Mouse (Mus musculus): ENCODE data around the gene Bcat2.
A peak's percentile ranks its signal among the peaks of the same experiment; 100 is the strongest.

Gene Bcat2

DNA sequence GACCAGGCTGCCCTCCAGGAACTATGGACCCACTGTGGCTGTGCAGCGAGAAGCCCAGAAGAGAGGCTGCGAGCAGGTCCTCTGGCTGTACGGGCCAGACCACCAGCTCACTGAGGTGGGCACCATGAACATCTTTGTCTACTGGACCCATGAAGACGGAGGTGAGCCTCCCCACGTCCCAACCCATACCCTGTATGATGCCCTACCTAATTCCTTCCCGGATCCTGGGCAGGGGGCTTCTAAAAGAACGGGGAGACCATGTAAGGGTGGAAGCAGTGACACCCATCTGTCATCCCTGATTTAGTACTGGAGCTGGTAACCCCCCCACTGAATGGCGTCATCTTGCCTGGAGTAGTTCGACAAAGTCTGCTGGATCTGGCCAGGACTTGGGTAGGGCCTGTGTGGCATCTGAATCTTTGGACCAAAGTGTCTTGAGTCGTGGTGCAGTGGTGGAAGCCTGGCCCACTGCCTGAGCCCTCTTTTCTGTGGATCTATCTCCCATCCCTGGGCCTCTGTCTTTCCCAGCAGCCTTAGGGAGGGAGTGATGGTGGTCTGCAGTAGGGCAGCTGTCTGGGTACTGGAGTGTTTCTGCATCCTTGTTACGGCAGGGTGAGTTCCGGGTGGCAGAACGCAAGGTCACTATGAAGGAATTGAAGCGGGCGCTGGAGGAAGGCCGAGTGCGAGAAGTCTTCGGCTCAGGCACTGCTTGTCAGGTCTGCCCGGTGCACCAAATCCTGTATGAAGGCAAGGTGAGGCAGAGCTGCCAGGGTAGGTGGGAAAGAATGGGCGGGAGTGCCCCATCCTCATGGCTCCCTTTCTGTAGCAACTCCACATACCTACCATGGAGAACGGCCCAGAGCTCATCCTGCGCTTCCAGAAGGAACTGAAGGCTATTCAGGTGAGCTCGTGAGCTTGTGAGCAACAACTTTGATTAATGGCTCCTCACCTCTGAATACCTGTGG is 18.0 kb downstream of the Bcat2 start:
- DNase-seq = peak; percentile 55

DNA sequence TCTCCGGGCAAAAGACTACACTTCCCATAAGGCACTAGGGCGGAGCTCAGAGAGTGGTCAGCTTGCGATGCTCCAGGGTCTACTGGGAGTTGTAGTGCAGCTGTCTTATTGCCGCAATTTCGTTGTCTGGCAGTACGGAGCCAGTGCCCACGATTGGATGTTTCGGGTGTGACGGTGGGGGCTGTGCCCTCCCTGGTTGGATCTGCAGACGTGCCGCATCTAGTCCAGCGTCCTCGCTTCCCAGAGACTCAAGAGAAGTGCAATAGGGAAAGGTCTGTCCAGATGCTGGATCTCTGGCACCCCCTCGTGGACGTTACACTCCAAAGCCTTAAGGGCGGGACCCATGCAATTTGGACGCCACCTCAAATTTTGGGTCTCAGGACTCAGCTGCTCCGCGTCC is 19.2 kb downstream of the Bcat2 start:
- peak; percentile 98 for DNase-seq

DNA sequence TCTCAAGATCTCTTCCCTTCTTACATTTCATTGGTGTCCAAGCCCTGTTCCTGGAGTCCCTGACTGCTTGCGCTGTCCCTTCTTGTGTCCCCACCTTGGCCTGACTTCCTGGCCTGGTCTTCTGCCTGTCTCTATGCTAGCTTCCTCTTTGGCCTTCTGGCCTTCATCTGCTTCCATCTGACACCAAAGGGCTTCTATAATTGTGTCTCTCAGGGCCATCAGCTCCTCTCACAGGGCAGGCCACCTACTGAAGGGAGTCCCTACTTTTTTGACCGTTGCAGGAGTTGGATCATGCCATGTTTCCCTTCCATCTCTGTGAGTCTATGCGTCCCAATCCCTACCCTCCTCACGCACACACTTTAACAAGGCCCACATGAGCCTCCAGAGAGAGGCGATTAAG is 19.9 kb downstream of the Bcat2 start:
- peak; percentile 29 for DNase-seq

DNA sequence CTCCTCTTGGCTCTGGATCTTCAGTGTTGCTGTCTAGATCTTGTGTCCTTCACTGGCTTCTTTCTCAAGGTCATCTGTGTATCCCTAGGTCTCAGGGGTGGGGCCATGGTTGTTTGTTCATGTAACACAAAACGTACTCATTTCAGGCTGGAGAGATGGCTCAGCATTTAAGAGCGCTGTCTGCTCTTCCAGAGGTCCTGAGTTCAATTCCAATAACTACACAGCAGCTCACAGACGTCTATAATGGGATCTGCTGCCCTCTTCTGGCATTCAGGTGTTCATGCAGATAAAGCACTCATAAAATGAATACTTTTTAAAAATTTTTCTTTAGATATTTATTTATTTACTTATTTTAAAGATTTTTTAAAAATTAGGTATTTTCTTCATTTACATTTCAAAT is 20.9 kb downstream of the Bcat2 start:
- DNase-seq = no peak

DNA sequence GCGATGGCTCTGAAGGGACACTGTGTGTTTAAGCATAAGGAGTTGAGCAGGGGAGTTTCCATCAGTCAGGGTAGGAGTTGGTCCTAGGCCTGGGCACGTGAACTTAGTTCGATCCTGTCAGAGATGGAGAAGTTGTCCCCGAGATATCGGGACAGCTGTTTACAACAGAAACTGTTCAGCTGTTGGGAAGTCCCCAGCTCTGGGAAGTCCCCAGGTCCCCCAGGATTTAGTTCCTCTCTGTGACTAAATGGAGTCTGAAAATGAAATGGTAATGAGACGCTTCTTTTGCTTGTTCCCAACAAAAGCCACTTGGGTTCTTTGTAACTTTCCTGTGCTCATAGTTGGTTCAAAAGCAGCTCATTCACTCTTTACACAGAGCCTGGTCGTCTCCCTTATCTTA is 21.9 kb downstream of the Bcat2 start:
- no peak for DNase-seq

DNA sequence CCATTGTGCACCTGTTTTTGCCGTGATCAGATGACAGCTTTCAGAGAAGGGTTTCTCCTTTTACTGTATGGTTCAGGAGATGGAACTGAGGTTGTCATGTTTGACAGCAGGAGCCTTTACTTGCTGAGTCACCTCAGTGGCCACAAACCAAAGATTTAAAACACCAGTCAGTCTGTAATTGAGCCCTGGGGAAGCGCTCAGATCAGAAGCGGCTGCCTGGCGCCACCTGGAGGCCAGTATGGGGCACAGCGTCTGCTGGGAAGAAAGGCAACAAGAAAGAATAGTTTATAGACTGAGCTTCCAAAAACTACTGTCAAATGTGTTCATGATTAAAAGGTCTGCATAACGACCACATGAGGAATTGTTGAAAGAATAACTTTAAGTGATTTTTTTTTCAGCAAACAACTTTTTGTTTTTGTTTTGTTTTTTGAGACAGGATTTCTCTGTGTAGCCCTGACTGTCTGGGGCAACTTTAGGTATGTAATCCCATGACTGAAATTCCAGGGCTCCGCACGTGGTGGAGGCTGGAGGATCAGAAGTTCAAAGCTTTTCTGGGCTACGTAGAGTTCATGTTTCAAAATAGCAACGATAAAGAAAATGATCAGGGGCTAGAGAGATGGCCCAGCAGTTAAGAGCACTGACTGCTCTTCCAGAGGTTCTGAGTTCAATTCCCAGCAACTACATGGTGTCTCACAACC is 23.3 kb downstream of the Bcat2 start:
- peak; percentile 59 for DNase-seq

DNA sequence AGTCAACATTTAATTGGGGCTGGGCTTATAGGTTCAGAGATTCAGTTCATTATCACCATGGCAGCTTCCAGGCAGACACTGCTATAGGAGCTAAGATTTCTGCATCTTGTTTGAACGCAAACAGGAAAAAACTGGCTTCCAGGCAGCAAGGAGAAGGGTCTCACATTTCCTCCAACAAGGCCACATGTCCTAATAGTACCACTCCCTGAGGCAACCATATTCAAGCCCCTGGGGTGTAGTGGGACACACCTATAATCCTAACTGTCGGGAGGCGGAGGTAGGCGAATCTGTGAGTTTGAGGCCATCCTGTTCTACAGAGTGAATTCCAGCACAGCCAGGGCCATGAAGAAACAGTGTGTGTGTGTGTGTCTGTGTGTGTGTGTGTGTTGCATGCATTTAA is 25.2 kb downstream of the Bcat2 start:
- DNase-seq = no peak

DNA sequence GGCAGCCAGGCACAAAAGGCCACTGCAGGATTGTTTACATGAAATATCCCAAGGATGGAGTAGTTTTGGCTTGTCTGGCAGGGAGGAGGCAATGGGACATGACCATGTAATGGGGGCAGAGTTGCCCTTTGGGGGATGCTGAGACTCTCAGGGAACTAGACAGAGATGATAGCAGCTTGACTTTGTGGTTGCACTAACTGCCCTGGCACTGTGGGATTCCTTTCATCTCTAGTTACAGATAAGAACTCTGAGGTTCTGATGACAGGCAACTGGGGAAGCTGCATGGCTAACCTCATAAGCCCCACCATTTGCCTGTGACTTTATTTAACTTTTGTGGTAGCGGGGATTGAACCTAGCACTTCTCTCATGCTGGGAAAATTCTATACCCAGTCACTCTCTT is 26.2 kb downstream of the Bcat2 start:
- no peak for DNase-seq

DNA sequence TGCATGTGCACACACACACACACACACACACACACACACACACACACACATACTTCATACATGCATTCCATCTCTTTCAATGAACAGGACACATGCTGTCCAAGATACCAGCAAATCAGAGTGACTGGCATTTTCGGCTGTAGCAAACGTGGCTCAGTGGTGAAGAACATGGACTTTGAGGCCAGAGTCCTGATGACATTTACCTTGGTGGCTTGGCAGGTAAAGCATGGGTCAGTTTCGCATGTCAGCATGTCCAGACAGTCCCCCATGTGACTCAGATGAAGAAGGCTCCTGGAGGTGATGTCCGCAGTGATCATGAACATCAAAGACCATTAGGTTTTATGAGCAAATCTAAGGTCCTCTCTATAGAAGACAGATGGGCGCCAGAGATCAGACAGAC is 27.1 kb downstream of the Bcat2 start:
- DNase-seq = no peak

DNA sequence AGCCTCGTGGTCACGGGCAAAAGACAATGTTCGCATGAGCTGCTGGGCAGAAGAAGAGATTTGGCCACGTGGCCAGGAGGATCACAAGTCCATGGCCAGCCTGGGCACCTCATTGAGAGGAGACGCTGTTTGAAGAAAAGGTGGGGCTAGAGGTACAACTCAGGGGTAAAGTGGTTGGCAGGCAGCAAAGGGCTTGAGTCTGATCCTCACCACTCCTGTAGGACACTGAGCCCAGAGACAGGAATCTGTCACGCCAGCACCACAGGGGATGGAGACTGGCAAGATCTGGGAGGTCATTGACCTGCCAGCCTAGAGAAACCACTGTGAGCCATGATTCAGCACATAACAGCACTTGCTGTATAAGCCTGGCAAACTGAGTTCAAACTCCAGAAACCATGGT is 27.6 kb downstream of the Bcat2 start:
- no peak for DNase-seq

DNA sequence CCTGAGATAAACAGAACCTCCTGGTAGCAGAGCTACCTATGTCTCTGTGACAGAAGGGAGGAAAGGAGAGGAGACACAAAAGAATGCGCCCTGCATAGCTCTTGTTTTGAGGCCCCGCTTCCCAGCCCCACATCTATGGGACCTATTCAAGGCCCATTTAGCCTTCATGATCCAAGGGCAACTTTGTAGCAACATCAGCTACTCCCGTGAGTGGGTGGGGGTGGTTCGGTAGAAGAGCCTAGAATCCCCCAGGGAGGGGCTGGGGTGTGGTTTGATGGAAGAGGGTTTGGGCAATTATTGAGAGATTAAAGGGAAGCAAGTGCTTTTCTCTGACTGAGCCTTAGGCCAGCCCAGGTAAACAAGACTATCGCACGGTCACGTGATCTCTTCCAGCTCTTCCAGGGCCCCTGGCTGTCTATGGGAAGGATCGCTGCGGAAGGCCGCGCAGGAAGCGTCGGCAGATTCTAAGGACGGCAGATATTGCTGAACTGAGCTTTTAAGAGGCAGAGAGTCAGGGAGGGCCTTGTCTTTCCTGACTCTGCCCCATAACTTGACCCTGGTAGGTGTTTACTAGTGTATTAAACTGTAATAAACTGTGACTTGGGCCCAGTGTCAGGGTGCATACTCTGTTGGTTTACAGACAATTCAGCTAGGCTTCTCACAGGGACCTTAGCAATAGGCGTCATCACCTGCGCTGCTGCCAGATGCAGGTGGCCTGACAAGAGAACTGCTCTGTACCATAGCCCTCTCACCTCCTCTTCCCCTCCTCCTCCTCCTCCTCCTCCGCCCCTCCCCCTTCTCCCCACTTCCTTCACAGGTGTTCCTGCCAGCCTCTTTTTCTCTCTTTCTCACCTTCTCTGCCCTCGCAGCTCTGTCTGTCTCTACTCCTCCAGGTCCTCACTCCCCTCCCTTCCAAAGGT is 29.3 kb downstream of the Bcat2 start:
- DNase-seq = no peak

DNA sequence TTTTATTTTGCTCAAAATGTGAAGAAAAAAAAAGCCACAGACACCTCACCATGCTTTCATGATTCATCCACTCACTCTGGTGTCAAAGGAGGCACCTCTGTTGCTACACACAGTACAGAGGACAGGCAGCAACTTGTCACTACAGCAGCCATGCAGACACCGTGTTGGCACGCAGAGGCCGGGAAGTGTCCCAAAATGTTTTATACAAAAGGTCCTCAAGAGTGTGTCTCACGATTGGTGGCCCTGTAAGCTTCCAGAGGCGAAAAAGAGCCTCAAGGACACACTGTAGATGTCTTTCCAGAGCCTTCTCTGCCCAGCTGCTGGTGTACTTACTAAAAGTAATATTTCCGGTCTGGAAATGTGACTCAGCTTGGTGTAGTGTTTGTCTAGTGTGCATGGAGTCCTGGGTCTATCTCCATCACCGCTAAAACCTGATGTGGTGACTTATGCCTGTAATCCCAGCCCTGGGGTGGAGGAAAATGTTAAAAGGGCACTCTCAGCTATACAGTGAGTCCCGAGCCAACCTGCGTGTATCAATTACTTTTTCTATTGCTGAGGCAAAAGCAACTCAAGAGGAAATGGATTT is 35.8 kb downstream of the Bcat2 start:
- DNase-seq = no peak

DNA sequence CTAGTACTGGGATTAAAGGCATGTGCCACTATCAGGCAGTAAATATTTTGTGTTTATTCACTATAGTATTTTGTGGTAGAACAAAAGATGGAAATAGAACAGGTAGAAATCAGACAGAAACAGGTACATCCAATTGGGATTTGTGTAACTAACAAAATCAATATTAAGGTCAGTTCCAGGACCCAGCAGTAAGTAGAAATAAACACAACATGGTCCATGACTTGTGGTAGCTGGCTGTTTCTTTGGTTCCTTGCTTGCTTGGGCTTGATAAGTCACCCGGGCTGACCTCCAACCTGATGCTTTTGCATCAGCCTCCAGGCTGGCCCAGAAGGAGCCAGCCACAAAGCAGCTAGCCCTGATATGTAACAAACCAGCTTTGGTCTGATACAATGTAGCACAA is 39.6 kb downstream of the Bcat2 start:
- no peak for DNase-seq

DNA sequence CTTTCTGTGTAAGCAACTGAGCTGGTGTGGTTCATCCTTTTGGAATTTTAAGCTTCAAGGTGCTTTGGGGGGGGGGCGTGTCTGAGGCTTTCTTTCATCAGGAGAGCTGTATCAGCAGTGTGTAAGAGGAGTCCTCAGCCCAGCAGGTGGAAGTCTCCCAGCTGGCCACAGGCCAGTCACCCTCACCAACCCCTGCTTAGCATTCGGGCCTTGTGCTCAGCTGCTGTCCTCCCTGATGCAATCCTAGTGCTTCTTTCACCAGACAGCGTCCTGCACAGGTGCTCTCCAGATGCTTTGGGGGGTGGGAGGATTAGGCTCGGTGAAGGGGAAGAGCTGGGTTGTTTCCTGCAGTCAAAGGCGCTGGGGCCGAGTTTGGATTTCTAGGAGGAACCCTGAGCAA is 46.3 kb downstream of the Bcat2 start:
- no peak for DNase-seq

DNA sequence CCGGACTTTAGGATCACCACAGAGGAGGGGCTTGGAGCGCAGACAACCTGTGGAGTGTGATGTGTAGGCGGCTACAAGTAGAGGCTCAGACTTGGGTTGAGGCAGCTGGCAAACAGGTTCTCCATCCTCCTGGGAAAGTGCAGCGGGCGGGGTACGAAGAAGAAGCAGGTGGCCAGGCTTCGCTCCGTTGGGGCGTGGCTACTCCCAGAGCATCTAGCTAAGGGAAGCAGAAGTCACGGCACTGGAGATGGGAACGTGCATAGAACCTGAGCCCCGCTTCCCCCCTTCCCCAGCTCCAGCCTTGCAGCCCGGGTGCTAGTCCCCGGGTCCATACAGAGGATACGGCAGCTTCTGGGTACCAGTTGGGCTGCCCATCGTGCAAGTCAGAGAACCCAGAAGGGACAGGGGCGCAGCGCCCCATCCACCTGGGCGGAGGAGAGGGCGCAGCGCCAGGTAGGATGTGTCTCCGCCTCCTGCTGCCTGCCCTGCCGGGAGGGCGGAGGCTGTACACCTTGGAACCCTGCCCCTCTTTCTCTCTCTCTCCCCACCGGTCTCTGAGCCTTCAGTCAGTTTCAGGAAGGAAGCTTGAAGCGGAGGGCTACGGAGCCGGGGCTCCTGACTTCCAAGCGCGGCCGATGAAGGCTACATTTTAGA is 47.2 kb downstream of the Bcat2 start, which contains the start of gene Fut1:
Gene Fut1 (plus strand): TSS at position 248 of the 654 bp plus-strand sequence.
- DNase-seq = no peak

DNA sequence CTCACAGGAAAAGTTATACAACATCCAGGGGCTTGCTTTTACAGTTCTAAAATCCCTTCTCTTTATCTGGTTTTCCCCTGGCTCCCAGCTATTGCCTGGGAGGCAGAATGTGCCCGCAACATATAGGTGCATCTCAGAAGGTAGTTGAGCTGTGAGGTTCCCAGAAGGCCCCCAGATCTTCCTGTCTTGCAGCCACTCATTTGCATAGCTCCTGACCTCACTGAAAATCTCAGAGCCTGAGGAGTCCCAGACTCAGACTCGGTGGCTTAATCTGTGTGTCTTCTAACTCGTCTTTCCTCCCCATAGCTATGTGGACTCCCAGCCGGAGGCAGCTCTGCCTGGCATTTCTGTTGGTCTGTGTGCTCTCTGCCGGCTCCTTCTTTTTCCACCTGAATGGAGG is 48.4 kb downstream of the Bcat2 start:
- DNase-seq = no peak

DNA sequence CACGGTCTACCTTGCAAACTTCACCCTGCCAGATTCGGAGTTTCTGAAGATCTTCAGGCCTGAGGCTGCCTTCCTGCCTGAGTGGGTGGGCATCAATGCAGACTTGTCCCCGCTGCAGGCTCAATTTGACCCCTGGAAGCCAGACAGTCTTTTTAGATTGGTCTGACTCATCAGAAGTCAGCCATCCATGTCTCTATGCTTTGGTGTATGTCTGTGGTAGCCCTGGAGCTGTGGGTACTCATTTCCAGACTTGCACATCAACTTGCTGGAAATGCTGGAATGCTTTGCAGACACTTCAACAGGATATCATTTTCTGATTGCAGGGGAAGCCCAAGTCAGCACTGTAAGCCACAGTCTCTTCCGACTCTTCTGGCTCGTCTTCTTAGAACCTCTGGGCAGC is 49.6 kb downstream of the Bcat2 start:
- DNase-seq = no peak

DNA sequence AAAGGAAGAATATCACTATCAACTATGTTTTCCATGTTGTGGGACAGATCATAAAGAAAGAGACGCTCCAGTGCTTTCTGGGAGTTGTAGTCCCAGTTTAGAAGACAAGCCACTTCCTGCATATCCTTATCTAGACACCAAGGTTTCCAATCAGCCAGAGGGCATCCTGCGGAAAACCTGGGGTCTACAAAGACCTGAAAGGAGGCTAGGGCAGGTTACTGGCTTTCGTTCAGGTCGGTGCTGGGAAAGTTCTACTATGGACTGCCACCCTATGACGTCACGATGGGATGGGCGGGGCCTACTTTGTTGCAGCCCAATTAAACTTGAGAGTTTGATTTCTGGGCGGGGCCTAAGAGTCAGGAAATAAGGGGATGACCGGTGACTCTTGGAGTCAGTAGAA is 51.5 kb downstream of the Bcat2 start, which contains the start of gene Izumo1:
Gene Izumo1 (plus strand): TSS at position 369 of the 400 bp plus-strand sequence.
- DNase-seq = no peak

DNA sequence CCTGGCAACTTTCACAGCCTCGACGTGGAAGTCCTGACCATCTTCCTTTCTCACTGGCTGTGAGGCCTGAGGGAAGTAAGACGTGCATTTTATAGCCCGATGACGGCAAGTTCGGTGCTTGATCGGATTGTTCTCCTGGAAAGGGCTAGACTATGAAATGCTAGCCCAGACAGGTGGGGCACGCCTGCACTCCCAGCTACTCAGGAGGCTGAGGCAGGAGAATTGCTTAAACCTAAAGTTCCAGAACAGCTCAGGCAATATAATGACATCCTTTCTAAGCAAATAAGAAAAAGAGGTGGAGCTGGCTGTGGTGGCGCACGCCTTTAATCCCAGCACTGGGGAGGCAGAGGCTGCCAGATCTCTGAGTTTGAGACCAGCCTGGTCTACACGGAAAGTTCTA is 53.6 kb downstream of the Bcat2 start:
- DNase-seq = no peak

DNA sequence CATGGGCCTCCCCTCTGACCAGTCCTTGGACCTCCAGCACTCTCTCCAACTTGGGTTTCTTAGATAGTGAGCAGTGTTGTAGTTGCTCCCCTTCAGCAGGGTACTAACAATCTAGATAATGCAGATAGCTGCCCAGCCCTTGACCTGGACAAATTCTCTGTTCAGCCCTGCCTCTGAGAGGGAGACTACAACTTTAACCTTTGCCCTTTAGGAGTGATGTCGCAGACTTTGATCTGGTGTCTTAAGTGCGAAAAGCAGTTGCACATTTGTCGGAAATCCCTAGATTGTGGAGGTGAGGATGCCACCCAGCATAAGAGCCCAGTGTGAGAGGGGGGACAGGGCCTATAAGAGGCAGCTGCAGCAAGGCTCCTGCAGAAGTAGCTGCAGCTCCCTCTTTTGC is 54.8 kb downstream of the Bcat2 start:
- no peak for DNase-seq

DNA sequence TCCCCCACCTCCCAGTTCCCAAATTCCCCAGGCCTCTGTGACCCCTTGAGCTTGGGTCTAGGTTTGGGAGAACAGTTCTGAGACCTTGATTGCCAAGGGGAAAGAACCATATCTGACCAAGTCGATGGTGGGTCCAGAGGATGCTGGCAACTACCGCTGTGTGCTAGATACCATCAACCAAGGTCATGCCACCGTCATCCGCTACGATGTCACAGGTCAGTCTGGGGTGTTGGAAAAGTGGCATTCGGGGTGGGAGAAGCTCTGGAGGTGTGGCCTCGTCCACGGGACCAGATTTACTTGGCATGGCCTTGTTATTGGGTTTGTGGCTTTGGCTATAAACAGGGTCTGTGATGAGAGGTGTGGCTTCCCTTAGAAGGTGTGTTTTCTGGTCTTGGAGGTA is 55.5 kb downstream of the Bcat2 start:
- DNase-seq = no peak

DNA sequence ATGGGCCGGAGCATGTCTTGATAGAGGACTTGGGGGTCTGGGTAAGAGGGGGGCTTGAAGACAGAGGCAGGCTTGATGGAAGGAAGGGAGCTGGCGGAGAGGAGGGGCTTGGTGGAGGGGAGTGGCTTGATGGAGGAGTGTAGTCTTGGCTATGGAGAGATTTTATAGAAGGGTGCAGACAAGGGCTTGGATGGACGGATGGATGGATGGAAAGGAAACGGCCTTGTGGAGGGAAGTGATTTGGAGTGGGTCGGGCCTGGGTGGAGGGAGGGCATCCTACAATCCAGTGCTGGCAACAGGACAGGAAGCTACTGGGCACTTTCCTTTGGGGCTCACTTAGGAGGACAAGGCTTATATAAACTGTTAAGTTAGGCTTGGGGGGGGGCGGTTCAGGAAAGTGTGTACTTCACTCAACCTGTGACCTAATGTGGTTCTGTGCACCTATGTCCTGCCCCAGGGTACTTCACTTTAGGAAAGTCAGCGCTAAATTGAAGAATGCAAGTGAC is 56.7 kb downstream of the Bcat2 start:
- no peak for DNase-seq
